Mouse (Mus musculus) brain, embryonic 18.5 days (tissue): ENCODE data around the gene Rab31.

Source experiments
- DNase-seq: peaks from one replicate; pipeline ENCODE4 v3.0.0-alpha.2; 2012; ENCODE audit warnings: low read depth, low spot score

Gene Rab31

DNA sequence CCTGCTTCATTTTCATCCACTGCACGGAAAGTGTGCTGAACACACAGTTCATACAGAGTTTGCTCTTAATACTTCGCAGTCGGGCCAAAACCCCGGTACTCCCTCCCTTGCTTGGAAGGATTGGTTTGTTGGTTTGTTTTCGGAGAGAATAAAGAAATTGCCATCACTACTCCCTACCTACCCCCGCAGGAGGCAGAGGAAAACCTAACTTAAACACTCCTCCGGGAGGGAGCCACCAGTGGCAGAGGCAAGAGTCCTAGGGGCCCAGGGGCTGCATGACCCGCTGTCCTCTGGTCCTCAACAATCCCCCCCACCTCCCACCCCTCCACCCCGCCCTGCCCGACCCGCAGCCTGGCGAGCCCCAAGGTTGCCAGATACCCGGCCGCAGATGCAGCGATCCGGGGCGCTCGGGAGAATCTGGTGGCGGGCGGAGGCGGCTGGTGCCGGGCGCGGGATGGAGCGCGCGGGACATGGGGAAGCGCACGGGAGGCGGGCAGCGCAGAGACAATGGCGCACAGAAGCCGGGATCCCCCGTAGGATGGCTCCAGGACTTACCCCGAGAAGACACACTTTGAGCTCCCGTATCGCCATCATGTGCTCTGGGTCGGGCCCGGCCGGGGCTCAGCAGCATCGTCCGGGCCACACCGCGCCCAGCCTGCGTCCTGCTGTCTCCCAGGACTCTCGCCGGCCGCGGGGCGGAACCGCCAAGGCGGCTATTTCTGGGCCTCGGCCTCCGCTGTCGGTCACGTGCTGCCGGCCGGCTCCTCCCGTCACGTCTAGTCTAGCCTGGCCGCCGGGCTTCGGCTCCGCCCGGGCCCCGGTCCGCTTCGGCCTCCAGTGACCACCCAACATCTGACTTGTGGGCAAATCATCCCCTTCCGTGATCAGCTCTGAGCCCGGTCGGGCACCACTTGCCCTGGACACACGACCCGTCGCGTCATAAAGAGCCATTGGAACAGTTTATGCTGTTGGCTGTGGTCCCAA lies at the start of gene Rab31:
Gene Rab31 (minus strand): TSS at position 802 of the 984 bp plus-strand sequence.
- DNase-seq, result no peak

DNA sequence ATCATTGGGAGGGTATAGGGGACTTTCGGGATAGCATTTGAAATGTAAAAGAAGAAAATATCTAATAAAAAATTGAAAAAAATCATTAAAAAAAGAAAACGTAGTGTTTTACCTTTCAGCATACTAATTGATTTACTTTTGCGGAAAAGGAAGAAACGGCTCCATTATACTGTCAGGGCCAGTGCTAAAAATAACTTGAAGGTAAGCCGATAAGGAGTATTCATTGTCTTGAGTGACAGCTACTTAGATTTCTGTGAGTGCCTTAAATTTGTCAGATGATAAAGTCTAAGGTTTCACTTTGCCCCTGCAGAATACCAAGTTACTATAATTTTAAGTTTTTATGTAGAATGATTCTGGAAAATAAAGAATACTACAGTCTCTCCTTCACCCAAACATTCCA lies 47.6 kb upstream of the Rab31 start:
- DNase-seq, result no peak

DNA sequence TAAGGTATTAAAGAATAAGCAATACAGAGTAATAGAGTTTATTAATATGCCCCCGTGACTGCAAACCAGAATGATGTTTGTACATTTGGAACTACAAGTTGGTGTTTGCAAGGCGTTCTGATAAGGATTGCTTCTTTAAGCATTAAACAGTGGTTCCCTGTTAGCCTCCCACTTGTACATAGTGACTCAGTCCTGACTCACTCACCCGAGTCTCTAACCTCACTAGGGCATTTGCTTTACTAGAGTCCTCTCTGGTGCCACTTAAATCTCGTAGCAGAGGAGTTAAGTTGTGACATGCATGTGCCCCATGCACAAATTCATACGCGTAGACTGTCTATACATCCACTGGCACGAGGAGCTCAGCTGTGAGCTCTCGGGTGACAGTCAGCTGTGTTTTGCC lies 41.2 kb upstream of the Rab31 start:
- DNase-seq, result no peak

DNA sequence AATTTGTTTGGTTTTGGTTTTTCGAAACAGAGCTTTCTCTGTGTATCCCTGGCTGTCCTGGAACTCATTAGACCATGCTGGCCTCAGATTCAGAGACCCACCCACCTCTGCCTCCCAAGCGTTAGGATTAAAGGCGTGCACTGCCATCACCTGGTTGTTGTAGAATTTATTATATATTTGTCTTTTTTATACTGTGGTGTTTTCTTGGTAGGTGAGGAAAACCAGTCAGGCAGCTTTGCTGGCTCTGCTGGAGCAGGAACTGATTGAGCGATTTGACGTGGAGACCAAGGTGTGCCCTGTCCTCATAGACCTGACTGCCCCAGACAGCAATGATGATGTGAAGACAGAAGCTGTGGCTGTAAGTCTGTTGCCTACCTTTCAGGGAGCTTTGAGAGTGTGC lies 38.5 kb upstream of the Rab31 start:
- DNase-seq, result no peak

DNA sequence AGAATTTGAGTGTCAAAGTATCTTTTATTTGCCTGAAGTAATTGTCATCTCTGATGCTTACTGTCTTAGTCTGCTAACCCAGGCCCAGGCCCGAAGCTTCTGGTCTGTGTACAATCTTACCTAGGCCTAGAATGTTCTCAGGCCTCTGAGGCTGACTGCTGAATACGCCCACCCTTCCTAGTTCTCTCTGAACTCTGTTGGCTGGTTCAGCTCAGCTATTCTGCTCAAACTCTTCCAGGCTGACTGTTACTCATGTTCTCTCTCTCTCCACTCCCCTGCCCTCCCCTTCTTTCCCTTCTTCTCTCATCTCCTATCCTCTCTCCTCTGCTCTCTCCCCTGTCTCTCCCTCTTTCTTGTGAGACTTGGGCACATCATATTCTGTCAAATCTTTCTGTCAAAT lies 33.9 kb upstream of the Rab31 start:
- DNase-seq, result no peak

DNA sequence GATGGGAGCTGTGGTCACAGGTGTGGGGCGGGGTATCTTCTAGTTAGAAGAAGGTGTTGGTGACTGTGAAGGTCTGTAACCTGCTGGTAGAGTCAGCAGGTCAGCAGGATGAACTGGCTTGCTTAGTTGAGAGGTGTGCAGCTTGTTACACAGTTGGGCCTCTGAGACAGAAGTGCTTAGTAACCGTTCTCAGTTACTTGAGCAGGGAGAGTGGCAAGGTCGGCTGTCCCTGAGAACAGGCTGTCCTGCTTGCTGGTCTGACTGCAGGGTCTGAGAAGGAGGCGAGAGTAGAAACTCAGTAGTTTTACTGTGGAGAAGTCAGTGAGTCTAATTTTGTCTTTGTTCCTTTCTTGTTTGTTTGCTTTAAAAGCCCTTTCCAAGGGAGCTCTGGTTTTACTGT lies 33.4 kb upstream of the Rab31 start:
- DNase-seq, result no peak

DNA sequence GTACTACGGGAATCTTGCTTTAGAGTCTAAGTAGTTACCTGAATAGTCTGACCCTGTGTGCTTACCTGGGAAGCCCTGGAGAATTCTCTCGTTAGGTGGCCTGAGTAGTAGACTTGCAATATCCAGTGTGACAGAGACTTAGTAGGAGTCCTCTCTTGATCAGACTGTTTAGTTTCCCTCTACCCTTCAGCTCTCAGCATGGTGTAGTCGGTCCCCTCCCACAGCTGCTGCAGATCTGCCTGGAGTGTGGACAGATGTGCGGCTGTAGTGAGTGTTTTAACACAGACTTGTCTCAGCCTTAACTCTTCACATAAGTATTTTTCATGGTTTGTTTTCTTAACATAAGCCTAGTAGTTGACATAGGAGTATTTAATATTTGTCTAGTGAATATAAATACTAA lies 29.5 kb upstream of the Rab31 start:
- no peak for DNase-seq

DNA sequence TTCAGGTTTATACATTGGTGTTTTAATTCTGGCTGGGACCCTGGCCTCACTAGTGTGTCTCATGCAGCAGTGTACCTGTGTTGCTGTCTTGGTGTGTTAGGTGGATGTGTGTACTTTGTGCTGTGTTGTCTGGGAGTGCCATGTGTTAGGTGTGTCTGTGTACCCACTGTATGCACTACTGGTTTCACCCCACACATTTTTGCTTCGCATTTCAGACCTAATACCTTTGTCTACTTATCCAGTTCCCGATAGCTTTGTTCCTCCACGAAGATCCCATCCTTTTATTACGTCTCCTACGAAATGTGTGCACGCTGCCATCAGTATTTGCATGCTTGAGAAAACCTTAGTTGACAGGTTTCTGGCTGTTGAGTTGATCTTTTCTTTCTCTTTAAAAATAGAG lies 27.9 kb upstream of the Rab31 start:
- no peak for DNase-seq

DNA sequence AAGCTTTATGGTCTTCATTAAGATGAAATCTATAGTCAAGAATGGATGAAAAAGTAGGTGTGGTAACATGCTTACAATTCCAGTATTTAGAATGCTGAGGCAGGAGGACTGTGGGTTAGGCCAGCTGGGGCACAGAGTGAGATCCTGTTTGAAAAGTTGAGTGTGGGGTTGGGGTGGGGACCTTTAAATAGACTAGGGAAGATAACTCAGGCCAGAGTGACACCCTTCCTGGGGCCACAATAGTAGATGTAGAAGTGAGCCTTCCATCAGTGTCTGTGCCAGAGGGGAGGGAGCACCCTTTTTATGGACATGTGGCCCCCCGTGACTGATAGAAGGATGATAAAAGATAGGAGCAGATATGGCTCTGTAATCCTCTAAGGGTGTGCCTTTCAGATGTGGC lies 26.8 kb upstream of the Rab31 start:
- no peak for DNase-seq

DNA sequence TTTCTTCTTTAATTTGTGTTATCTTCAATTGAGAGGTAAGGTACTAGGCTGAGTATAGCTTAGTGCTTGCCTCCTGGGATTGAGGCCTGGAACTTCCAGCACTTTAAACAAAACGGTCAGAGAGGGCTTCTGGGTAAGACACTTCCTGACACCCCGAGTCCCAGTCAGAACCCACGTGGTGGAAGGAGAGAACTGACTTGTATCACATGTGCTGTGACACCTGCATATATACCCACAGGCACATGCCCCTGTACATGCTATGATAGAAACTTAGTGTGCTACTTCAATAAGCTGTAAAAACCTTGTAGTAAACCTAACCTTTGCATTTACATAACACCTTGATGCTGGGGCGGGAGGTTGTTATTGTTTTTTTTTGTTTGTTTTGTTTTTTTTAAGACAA lies 25.9 kb upstream of the Rab31 start:
- no peak for DNase-seq

DNA sequence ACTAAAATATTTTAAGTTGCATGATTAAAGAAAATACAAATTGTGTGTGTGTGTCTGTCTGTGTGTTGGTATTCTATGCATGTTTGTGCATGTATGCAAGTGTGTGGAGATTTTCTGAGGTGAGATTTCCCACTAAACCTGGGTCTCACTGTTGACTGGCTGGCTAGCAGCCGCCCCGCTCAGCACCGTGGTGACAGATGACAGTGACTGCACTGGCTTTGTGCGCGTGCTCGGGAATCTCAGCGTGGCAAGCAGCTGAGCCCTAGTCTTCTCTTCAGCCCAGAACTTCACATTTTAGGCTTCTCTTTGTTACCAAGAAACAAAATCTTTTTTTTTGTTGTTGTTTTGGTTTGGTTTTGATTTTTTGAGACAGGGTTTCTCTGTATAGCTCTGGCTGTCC lies 23.5 kb upstream of the Rab31 start:
- no peak for DNase-seq

DNA sequence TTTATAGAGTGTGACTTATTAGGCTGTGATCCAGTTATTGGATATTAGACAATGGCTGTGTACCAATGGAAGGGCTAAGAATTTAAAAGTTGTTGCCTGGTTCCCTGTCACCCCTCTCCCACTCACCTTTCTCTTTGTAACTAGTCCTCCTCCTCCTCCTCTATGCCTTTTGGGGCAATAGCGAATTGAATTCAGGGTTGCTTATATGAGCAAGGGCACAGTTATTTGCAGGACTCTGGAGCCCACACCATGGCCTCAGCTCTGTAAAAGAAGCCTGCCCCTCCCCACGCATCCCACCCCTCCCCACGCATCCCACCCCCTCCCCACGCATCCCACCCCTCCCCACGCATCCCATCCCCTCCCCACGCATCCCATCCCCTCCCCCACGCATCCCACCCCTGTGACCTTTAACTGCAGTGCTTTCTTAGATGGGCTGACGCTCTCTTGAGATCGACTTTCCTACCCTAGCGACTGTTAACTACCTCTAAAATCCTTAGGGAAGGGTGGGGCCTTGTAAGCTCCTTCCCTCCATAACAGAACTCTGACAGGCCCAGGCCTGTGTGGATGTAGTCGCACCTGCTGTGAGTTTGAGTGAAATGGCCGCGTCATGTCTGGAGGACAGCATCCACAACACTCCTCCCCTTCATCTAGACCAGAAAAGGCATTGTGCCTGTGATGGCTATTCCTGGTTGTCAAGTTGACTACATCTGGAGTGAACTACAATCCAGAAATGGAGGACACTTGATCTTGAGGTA lies 21.7 kb upstream of the Rab31 start:
- DNase-seq, result no peak

DNA sequence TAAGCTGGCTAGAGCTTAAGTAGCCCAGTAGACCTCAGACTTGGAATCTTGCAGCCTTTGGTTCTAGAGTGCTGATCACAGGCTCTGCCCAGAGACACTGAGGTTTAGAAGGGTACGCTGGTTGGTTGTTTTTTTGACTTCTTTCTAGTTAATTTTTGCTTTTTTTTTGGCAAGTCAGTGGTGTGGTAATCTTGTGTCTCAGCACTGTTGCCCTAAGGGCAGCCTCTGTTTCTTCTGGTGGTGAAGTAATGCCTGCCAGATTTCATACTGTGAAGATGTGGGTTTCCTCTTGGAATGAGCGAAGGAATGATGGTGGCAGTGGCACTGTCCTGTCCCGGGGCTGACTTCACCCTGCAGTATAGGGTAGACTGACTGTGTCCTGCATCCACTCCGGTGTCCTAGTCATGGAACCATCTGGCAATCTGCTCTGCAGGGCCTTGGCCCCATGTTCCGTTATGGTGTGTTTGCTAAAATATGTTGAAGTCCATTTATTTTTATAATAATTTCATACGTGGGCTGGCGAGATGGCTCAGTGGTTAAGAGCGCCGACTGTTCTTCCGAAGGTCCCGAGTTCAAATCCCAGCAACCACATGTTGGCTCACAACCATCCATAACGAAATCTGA lies 20.9 kb upstream of the Rab31 start:
- DNase-seq, result no peak

DNA sequence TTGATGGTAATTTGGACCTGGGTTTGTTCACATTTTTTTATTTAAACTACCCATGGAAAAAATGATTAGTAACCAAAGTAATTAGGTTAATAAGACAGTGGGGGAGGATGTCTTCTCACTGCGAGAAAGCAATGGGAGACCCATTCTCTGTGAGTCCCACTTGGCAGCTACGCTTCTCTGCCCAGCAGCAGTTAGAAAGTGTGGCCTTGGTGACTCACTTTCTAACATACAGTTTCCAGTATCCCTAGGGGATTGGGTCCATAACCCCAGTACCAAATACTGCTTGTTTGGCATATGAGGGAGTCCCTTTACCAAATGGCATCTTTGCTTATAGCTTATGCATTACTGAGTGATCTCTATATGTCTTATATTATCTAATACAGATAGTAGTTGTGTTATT lies 18.6 kb upstream of the Rab31 start:
- no peak for DNase-seq

DNA sequence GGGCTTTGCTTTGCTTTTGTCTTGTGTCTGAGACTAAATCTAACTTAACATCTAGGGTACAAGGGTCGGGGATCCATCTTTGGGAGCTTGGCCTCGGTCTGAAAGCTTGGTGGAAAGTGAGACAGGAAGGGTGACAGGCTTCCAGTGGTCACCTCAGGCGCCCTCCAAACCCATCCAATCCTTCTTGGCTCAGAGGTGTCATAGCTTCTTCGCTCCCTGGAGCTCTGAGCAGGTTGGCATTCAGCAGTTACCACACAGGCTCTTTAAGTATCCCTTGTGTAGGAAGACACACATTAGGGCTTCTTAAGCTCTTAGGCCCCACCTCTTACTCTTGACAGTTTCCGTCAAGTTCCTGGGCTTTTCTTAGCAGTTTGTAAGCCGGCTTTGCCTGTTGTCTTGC lies 17.0 kb upstream of the Rab31 start:
- no peak for DNase-seq

DNA sequence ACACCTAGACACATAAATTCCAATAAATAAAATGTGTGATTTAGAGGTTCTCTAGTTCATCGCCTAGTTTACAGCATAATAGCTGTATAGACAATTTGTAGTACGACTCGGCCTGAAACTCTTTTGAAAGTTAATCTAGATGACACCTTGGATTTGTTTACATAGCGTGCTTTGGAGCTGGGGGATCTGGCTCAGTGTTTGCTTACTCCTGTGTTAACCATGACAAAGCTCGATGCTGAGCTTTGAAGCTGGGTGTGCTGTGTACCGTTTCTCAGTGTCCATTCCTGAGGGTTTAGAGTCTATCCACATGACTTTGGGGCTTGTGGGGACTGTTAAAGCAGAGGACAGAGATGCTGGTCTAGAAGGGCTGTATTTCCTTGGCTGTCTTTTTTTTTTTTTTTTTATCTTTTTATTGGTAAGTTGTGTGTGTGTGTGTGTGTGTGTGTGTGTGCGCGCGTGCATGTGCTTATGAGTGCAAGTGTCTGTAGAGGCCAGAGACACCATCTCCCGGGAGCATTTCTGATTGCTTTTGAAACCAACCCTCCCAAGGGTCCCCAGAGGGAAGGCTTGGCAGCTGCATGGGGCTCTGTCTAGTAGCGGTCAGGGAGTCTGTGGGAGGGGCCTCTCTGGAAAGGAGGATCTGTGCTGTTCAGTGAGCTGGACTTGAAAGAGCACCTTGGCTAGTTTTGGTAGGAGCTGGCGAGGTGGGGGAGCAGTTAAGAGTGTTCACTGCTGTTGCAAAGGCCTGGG lies 16.2 kb upstream of the Rab31 start:
- DNase-seq, result no peak

DNA sequence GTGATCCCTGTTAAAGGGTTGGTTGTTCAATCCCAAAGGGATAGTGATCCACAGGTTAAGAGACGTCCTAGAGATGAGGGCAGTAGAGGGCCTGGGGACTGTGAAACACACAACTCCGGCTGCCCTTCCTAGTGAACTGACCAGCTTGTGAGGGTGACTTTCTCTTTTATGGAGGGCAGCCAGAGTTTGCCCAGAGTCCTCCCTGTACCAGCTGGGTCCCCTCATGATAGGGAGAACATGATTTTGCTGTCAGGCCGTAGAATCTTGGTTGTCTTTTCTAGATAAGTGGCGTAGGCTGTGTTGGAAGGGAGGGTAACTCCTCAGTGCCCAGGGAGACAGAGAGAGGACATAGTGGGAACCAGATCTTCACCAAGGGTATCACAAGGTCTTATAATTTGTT lies 14.7 kb upstream of the Rab31 start:
- DNase-seq, result no peak

DNA sequence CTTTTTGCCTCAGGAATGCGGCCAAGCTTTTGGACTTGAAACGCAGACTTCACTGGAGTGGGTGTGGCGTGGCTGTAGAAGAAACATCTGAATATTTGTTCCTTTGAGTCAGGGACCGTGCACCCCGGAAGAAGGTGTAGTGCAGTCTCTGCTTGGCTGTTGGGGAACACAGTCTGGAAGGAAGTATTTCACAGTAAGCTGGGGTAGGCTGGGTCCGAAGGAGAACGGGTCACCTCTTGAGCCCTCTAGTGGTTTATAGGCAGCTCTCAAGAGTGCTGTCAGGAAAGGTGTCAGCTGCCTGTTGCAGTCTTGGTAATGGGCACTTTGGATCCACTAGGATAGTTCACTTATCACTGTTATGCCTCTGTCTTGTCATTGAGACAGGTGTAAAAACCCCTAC lies 13.7 kb upstream of the Rab31 start:
- no peak for DNase-seq

DNA sequence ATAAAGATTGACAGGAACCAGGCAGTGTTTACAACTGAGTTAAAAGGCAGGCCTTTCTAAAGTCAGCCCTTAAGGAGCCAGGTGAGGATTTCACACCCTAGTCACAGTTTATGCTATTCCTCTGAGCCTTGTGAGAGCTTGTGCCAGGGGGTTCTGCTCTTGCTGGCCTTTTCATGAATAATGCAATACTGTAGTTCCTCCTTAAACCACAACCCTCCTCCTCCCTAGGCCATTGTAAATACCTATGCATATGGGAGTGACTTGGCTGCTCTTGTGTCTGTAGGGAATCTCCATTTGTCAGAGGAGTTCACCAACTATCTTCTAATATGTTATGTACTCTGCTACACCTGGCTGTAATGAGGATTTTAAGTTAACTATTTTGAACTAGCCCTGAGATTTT lies 13.2 kb upstream of the Rab31 start:
- DNase-seq, result no peak

DNA sequence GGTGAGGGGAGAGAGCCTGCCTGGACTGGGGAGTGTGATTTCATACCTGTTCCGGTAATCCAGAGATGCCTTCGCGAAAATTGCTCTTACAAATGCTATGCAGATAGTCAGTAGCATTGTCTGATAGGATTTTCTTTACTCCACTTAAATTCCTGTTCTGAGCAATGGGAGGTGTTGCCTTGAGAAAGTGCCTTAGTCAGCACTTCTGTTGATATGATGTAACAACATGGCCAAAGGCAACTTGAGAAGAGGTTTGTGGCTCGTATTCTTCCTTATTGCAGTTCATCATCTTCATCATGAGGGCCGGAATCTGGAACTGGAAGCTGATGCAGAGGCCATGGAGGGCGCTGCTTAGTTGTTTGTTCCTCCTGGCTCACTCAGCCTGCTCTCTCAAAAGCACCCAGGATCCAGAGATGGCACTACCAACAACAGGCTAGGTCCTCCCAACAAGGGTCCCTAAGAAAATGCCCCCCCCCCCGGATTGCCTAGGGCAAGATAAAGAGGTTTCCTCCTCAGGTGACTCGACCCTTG lies 12.1 kb upstream of the Rab31 start:
- DNase-seq, result no peak
